Mouse (Mus musculus) liver, embryonic 14.5 days (tissue): Measurements from ENCODE around the gene Grk2. TPM values are rescaled to one million over a fixed set of nuclear protein-coding genes. Genes with fewer than 3 reads are reported as not detected.
"Not testable (repeated sequence)": the region's sequence is repeated elsewhere in the genome, so short reads cannot be mapped to it uniquely, and the experiment has no call there.

ENCODE experiments used
- ATAC-seq: fragments of 200-750 bp; cut with Nextera tagmentation; 2 replicates; pipeline ENCODE4 v1.8.0; 2017; ENCODE audit warnings: moderate number of reproducible peaks, mild to moderate bottlenecking, moderate library complexity; ENCODE audit not compliant: insufficient read depth
- DNase-seq, 3 experiments: peaks; one replicate each; pipeline ENCODE4 v3.0.0-alpha.2; 2012 to 2013; ENCODE audit warnings: low read depth in 3 of 3, low spot score in 3 of 3
- H3K27ac ChIP-seq: fragments of 300-500 bp; sonication (generic); 2 replicates; pipeline ENCODE4 v1.5.1; 2014; ENCODE audit warnings: moderate library complexity, mild to moderate bottlenecking, control low read depth, inconsistent platforms
- H3K27me3 ChIP-seq: fragments of 300-500 bp; sonication (generic); 2 replicates; pipeline ENCODE4 v1.6.1; 2014; ENCODE audit warnings: mild to moderate bottlenecking, low read length, moderate library complexity; ENCODE audit not compliant: control insufficient read depth, insufficient read depth
- H3K36me3 ChIP-seq: fragments of 300-500 bp; sonication (generic); replicated peaks from 2 replicates; pipeline ENCODE4 v1.6.1; 2014; ENCODE audit warnings: low read depth; ENCODE audit not compliant: control insufficient read depth, insufficient read depth
- H3K4me1 ChIP-seq, 2 experiments: fragments of 200-500 bp in 1 of 2; fragments of 300-500 bp in 1 of 2; sonication (generic) in 1 of 2; replicated peaks; 2 replicates each; pipeline ENCODE4 v1.6.1; 2012 to 2014; ENCODE audit warnings: antibody characterized with exemption in 1 of 2, inconsistent platforms in 1 of 2, low read length in 1 of 2; ENCODE audit not compliant: control insufficient read depth in 2 of 2, insufficient read depth in 2 of 2
- H3K4me2 ChIP-seq: fragments of 300-500 bp; sonication (generic); 2 replicates; pipeline ENCODE4 v1.6.1; 2014; ENCODE audit warnings: low read depth, mild to moderate bottlenecking, control low read depth, moderate library complexity
- H3K4me3 ChIP-seq, 2 experiments: fragments of 200-500 bp in 1 of 2; fragments of 300-500 bp in 1 of 2; sonication (generic) in 1 of 2; 2 replicates each; pipeline ENCODE4 v1.5.1; 2012 to 2014; ENCODE audit warnings: low read depth in 2 of 2, low read length in 2 of 2, mild to moderate bottlenecking in 2 of 2, control low read depth in 1 of 2, inconsistent platforms in 1 of 2, moderate library complexity in 1 of 2; ENCODE audit not compliant: insufficient read depth in 1 of 2
- H3K9ac ChIP-seq: fragments of 300-500 bp; sonication (generic); replicated peaks from 2 replicates; pipeline ENCODE4 v1.6.1; 2014; ENCODE audit warnings: mild to moderate bottlenecking, control low read depth, moderate library complexity
- H3K9me3 ChIP-seq: fragments of 300-500 bp; sonication (generic); 2 replicates; pipeline ENCODE4 v1.6.1; 2016; ENCODE audit warnings: low read length, mixed read lengths; ENCODE audit not compliant: control insufficient read depth
- CTCF ChIP-seq: IDR thresholded peaks from 2 replicates; pipeline ENCODE4 v1.5.1; 2016; ENCODE audit warnings: antibody characterized with exemption, low read depth, control low read depth
- EP300 ChIP-seq: IDR thresholded peaks from 2 replicates; pipeline ENCODE4 v1.6.1; 2016; ENCODE audit warnings: antibody characterized with exemption, low read depth
- WGBS: fragments of 180-500 bp; shearing (Covaris S2); extraction: QIAGEN DNeasy Blood & Tissue Kit; methylation state at CpG from one replicate; pipeline ENCODE4 v1.1.7; 2014; ENCODE audit not compliant: insufficient replicate concordance; 5-methylcytosine and 5-hydroxymethylcytosine counted together
- polyA plus RNA-seq, 2 experiments: library from polyadenylated mRNA; depleted of rRNA in 1 of 2; stranded (reverse) in 1 of 2; unstranded in 1 of 2; fragments of >200 nt; fragmentation: Nextera tagmentation in 1 of 2; extraction: Ambion mirVana in 1 of 2; gene quantifications; 2 replicates each; pipeline versions ENCODE4 v1.2.1 to v1.2.3; 2012 to 2014

The Grk2 gene
- polyA plus RNA-seq, 2 experiments: 9.4 to 26.0 TPM

GRCm38 (mm10) chr19:4257216-4257896, 48.7 kb downstream of the Grk2 start:
- no peaks in the 10 kb centered on the region for H3K27me3 ChIP-seq
- H3K4me1 ChIP-seq: peaks cover 3 to 4% of the 10 kb centered on the region in 2 experiments; a peak in 3 of 4 replicates
- DNase-seq: peak; percentile 84 to 88 (median 87)
- H3K9me3 ChIP-seq: no peaks in the 10 kb centered on the region
- under 1% methylated on average over 41 of the region's 41 CpGs for WGBS
- peak overlapping the region; percentile 62 to 79 for H3K4me3 ChIP-seq
- peak; percentile 84 for ATAC-seq
- H3K27ac ChIP-seq: no peak overlapping the region
- peak overlapping the region; percentile 44 for H3K9ac ChIP-seq
- H3K4me2 ChIP-seq: peak overlapping the region; percentile 92
- no peaks in the 10 kb centered on the region for H3K36me3 ChIP-seq
- TF ChIP-seq EP300 (no peak), CTCF (peak; percentile 96)

DNA sequence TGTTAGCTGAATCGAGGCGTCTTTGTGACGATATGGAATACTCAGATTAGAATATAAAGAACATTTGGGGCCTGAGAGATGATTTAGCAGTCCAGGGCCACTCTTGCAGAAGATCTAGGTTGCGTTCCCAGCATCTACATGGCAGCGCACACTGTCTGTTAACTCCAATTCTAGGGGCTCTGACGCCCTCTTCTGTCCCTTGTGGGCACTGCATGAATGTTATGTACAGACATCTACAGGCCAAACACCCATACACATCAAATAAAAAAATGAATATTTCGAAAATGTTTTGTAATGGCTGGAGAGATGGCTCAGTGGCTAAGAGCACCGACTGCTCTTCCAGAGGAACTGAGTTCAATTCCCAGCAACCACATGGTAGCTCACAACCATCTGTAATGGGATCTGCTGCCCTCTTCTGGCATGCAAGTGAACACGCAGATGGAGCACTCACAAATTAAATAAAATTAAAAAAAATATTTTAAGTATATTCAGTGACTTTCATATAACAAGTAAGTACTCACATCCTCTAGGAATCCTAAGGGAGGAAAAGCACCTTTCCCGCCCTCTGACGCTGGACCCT, 50.3 kb downstream of the Grk2 start:
- H3K27ac ChIP-seq: no peak overlapping the region
- WGBS: 66% methylated on average over 11 of the region's 11 CpGs
- no peaks in the 10 kb centered on the region for H3K27me3 ChIP-seq
- DNase-seq (no peak), ATAC-seq (no peak)
- no peaks in the 10 kb centered on the region for H3K9me3 ChIP-seq
- H3K9ac ChIP-seq: no peak overlapping the region
- no peak overlapping the region for H3K4me3 ChIP-seq
- H3K4me1 ChIP-seq: peaks cover 3 to 4% of the 10 kb centered on the region in 2 experiments; a peak in 3 of 4 replicates
- H3K36me3 ChIP-seq: no peaks in the 10 kb centered on the region
- H3K4me2 ChIP-seq: no peak overlapping the region
- TF ChIP-seq EP300 (no peak), CTCF (peak; percentile 65)

DNA sequence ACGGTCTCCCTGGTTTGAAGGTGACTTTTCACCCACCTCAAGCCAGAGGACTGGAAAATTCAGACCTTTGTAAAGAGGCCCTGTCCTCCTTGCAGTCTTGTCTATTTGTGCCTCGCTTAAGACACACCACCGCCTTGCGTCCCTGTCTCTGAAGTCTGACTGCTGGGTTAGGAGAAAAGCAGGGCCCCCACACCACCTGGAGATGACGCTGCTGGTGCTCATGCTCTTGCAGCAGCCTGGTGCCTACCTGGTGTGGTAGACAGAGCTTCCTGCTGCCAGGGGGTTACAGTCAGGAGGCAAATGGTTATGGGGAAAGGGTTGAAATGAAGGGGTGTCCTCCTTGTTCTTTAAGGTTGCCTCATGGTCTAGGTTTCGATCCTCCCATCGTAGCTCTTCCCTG, 51.8 kb downstream of the Grk2 start:
- H3K9me3 ChIP-seq: no peaks in the 10 kb centered on the region
- H3K9ac ChIP-seq: no peak overlapping the region
- H3K27me3 ChIP-seq: no peaks in the 10 kb centered on the region
- TF ChIP-seq CTCF (no peak), EP300 (no peak)
- H3K4me2 ChIP-seq: no peak overlapping the region
- no peak overlapping the region for H3K27ac ChIP-seq
- H3K36me3 ChIP-seq: no peaks in the 10 kb centered on the region
- no peak for ATAC-seq
- 75% methylated on average over 7 of the region's 7 CpGs for WGBS
- DNase-seq: no peak
- no peak overlapping the region for H3K4me3 ChIP-seq
- H3K4me1 ChIP-seq: peaks cover 3 to 4% of the 10 kb centered on the region in 2 experiments; a peak in 3 of 4 replicates

- DNase-seq, H3K4me3 ChIP-seq, H3K4me2 ChIP-seq, H3K27ac ChIP-seq, H3K9ac ChIP-seq, H3K9me3 ChIP-seq, H3K36me3 ChIP-seq, ATAC-seq, H3K27me3 ChIP-seq, H3K4me1 ChIP-seq: not testable (repeated sequence)
- WGBS: 66% methylated on average over 1 of the region's 1 CpGs
Measured at GRCm38 (mm10) chr19:4248683-4249082, 57.3 kb downstream of the Grk2 start.

DNA sequence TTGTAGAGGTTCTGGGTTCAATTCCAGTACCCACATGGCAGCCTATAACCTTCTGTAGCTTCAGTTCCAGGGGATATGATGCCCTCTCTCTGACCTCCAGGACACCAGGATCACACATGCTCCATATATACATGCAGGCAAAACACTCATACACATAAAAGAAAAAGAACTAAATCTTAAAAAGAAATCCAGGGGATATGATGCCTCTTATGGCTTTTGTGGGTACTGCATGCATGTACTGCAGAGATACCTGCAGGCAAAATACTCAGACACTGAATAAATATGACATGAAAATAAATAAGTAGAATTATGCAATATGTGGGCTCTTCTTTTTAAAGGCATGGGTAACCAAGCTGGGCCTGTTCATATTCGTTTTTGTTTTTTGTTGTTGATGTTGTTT, 59.0 kb downstream of the Grk2 start:
- Histone ChIP-seq H3K4me1 (no peaks in the 10 kb centered on the region), H3K4me3 (no peak overlapping the region), H3K27me3 (no peaks in the 10 kb centered on the region; the same call in 1 of the 2 replicates), H3K9ac (no peak overlapping the region), H3K9me3 (no peaks in the 10 kb centered on the region), H3K4me2 (no peak overlapping the region), H3K27ac (no peak overlapping the region), H3K36me3 (no peaks in the 10 kb centered on the region)
- DNase-seq (no peak), ATAC-seq (no peak)
- TF ChIP-seq CTCF (peak; percentile 38; the same call in 1 of the 2 replicates), EP300 (no peak)
- 21% methylated on average over 1 of the region's 1 CpGs for WGBS
